Mouse (Mus musculus) left cerebral cortex, postnatal 14 days (tissue): ENCODE results near the gene Sae1. TPM values are rescaled to one million over a fixed set of nuclear protein-coding genes. Genes with fewer than 3 reads are reported as not detected.

ENCODE experiments used
- DNase-seq, 2 experiments: peaks; one replicate each; pipeline ENCODE4 v3.0.0; 2021 to 2022; ENCODE audit warnings: low spot score in 2 of 2, mixed read lengths in 1 of 2
- intact Hi-C: fragments of 180-260 bp; cut with DNase I; formaldehyde crosslinking; loops from one replicate; pipeline ENCODE4 v1.15.1; 2025
- total RNA-seq, 2 experiments: library from RNA; stranded (reverse); gene quantifications; 2 replicates each; pipeline ENCODE4 v1.2.3; 2021

The Sae1 gene
- total RNA-seq, 2 experiments from 2014 or later = 103 to 108 TPM

- intact Hi-C loops = loop anchor here (1.0 to 10.0 kb wide), 5 partner anchors 20 to 320 kb away; partner anchors contain the start of gene Arhgap35
Measured at GRCm38 (mm10) chr7:16294837-16295236, 92.8 kb downstream of the Sae1 start.

GRCm38 (mm10) chr7:16294346-16294745 lies 93.3 kb downstream of the Sae1 start:
- DNase-seq = peak; percentile 32 to 69
- intact Hi-C loops = loop anchor here (1.0 to 10.0 kb wide), 5 partner anchors 20 to 320 kb away; partner anchors contain the start of gene Arhgap35

More at GRCm38 (mm10) chr7:16294837-16295236, 92.8 kb downstream of the Sae1 start:
- peak; percentile 94 to 96 for DNase-seq

GRCm38 (mm10) chr7:16287791-16288190 lies 99.8 kb downstream of the Sae1 start:
- DNase-seq = no peak
- intact Hi-C loops = no loop called here

- intact Hi-C loops = no loop called here
- no peak for DNase-seq
Measured at GRCm38 (mm10) chr7:16287016-16287415, 100.6 kb downstream of the Sae1 start.

- intact Hi-C loops = no loop called here
- DNase-seq = peak; percentile 99
Measured at GRCm38 (mm10) chr7:16286026-16286961, 101.3 kb downstream of the Sae1 start, which contains the start of gene Ccdc9. Ccdc9 (minus strand) TSS chr7:16286795.

GRCm38 (mm10) chr7:16285450-16286025 lies 102.1 kb downstream of the Sae1 start:
- intact Hi-C loops = no loop called here

GRCm38 (mm10) chr7:16284904-16285303 lies 102.7 kb downstream of the Sae1 start:
- DNase-seq = no peak
- intact Hi-C loops = no loop called here

More at GRCm38 (mm10) chr7:16285450-16286025, 102.1 kb downstream of the Sae1 start:
- DNase-seq = peak in 1 of 2 experiments; percentile 34

- intact Hi-C loops = no loop called here
- DNase-seq = no peak
Measured at GRCm38 (mm10) chr7:16284001-16284400, 103.6 kb downstream of the Sae1 start.

- intact Hi-C loops = no loop called here
- DNase-seq = no peak
Measured at GRCm38 (mm10) chr7:16282334-16282733, 105.3 kb downstream of the Sae1 start.

- intact Hi-C loops = no loop called here
- DNase-seq = no peak
Measured at GRCm38 (mm10) chr7:16280721-16281120, 106.9 kb downstream of the Sae1 start.

GRCm38 (mm10) chr7:16274922-16275890 lies 112.4 kb downstream of the Sae1 start:
- intact Hi-C loops = no loop called here
- no peak for DNase-seq

- peak in 1 of 2 experiments; percentile 59 for DNase-seq
- intact Hi-C loops = no loop called here
Measured at GRCm38 (mm10) chr7:16273766-16274140, 113.9 kb downstream of the Sae1 start.

GRCm38 (mm10) chr7:16273081-16273765 lies 114.4 kb downstream of the Sae1 start, which contains the start of gene Inafm1:
Inafm1 (minus strand) TSS chr7:16273617.
- intact Hi-C loops = no loop called here

GRCm38 (mm10) chr7:16272681-16273080 lies 114.9 kb downstream of the Sae1 start:
- intact Hi-C loops = no loop called here
- peak; percentile 74 to 75 for DNase-seq

More at GRCm38 (mm10) chr7:16273081-16273765, 114.4 kb downstream of the Sae1 start, which contains the start of gene Inafm1:
- DNase-seq = peak; percentile 84 to 85

- DNase-seq = no peak
- intact Hi-C loops = no loop called here
Measured at GRCm38 (mm10) chr7:16271139-16271538, 116.5 kb downstream of the Sae1 start.
